Mouse (Mus musculus): ENCODE results near the gene Ear10.
"Not testable (repeated sequence)": the region's sequence is repeated elsewhere in the genome, so short reads cannot be mapped to it uniquely, and the experiment has no call there.

GRCm38 (mm10) chr14:43886235-43886634, 37.1 kb downstream of the Ear10 start:
- TF ChIP-seq CTCF (IDR thresholded peaks at IDR 0.05; ENCODE audit: extremely low read depth, insufficient read depth, insufficient read length, insufficient replicate concordance); POLR2A (IDR thresholded peaks at IDR 0.05; ENCODE audit: low read depth, low read length): not testable (repeated sequence)

Data from spleen, adult 2 months (tissue).